Mouse (Mus musculus): ENCODE data around the gene Exph5. TPM values are rescaled to one million over a fixed set of nuclear protein-coding genes. Genes with fewer than 3 reads are reported as not detected.

Exph5 gene
- polyA plus RNA-seq (2016; fragmentation: Nextera tagmentation; extraction: Ambion mirVana): 0.31 and 0.65 TPM in 2 replicates

DNA sequence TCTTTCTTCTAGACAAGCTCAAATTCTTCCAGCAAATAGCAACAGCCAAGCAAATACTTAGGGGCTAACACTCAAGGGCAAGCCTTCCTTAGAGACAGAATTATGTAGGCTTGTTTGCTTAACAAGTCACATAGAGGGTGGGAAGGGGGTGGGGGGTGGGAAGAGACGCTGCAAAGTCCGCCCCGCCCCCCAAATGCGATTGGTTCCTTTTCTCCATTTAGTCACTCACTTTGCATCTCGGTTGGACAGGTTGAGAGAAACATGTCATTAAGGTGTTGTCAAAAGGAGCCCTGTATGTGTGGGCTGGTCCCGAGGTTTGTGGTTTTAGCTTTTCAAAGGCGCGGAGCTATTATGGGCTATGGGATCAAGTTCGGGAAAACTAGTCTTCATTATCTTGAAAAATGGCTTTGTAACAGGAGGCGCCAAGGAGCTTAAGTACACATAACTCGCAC lies at the start of gene Exph5:
Gene Exph5, plus strand, starts transcription at position 402 of the 452 bp plus-strand sequence.
- WGBS: under 1% methylated on average over 11 of the region's 11 CpGs
- Histone ChIP-seq H3K4me1 (peaks cover 6% of the 10 kb centered on the region), H3K27ac (no peak within 1 kb of the TSS), H3K4me3 (peak within 1 kb of the TSS; percentile 58), H3K27me3 (ENCODE audit: insufficient read depth, poor library complexity, severe bottlenecking) (peaks cover 17% of the 10 kb centered on the region), H3K9me3 (no peaks in the 10 kb centered on the region), H3K36me3 (no peaks in the 10 kb centered on the region)
- DNase-seq (ENCODE audit: low spot score): no peak

DNA sequence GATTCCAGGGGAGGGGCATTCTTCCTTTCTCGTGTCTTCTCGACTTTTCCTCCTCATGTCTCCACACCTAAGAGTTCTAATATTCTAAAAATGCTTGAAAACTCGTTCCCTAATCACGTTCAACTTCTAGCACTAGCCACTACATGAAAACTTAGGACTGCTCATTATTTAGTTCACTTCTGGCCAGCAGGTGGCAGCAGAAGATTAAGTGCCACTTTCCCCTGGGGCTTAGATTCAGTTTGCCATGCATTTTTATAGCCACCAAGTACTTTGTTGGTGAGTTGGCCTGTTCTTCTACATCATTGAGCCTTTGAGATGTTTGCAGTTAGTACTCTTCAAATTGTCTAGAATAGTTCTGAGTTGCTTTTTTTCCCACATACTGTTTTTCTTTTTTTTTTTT lies 47.1 kb upstream of the Exph5 start:
- 14% methylated on average over 4 of the region's 4 CpGs for WGBS
- H3K9me3 ChIP-seq: no peaks in the 10 kb centered on the region
- H3K4me1 ChIP-seq: peaks cover 6% of the 10 kb centered on the region; the same call in 1 of the 2 replicates
- no peaks in the 10 kb centered on the region for H3K36me3 ChIP-seq
- no peaks in the 10 kb centered on the region for H3K27me3 ChIP-seq (ENCODE audit: insufficient read depth, poor library complexity, severe bottlenecking)
- no peak overlapping the region for H3K27ac ChIP-seq
- no peak for DNase-seq (ENCODE audit: low spot score)
- no peak overlapping the region for H3K4me3 ChIP-seq

- Histone ChIP-seq H3K4me1 (peaks cover 6% of the 10 kb centered on the region; the same call in 1 of the 2 replicates), H3K9me3 (no peaks in the 10 kb centered on the region), H3K27me3 (ENCODE audit: insufficient read depth, poor library complexity, severe bottlenecking) (no peaks in the 10 kb centered on the region), H3K27ac (no peak overlapping the region), H3K4me3 (no peak overlapping the region), H3K36me3 (no peaks in the 10 kb centered on the region)
- 80% methylated on average over 4 of the region's 4 CpGs for WGBS
- DNase-seq (ENCODE audit: low spot score): no peak
These were observed 44.7 kb upstream of the Exph5 start for GRCm38 (mm10) chr9:53256690-53257305.

GRCm38 (mm10) chr9:53257772-53258171 lies 43.7 kb upstream of the Exph5 start:
- no peaks in the 10 kb centered on the region for H3K9me3 ChIP-seq
- no peak for DNase-seq (ENCODE audit: low spot score)
- no peaks in the 10 kb centered on the region for H3K27me3 ChIP-seq (ENCODE audit: insufficient read depth, poor library complexity, severe bottlenecking)
- no peak overlapping the region for H3K4me3 ChIP-seq
- 3% methylated on average over 3 of the region's 3 CpGs for WGBS
- H3K4me1 ChIP-seq: peaks cover 6% of the 10 kb centered on the region; the same call in 1 of the 2 replicates
- no peaks in the 10 kb centered on the region for H3K36me3 ChIP-seq
- no peak overlapping the region for H3K27ac ChIP-seq

GRCm38 (mm10) chr9:53258199-53258598 lies 43.3 kb upstream of the Exph5 start:
- Histone ChIP-seq H3K4me1 (peaks cover 6% of the 10 kb centered on the region; the same call in 1 of the 2 replicates), H3K9me3 (no peaks in the 10 kb centered on the region), H3K27ac (no peak overlapping the region), H3K36me3 (no peaks in the 10 kb centered on the region), H3K27me3 (ENCODE audit: insufficient read depth, poor library complexity, severe bottlenecking) (no peaks in the 10 kb centered on the region), H3K4me3 (no peak overlapping the region)
- DNase-seq (ENCODE audit: low spot score): no peak
- WGBS: 43% methylated on average over 6 of the region's 6 CpGs

GRCm38 (mm10) chr9:53264387-53264786 lies 37.1 kb upstream of the Exph5 start:
- Histone ChIP-seq H3K9me3 (no peaks in the 10 kb centered on the region), H3K27me3 (ENCODE audit: insufficient read depth, poor library complexity, severe bottlenecking) (no peaks in the 10 kb centered on the region), H3K4me3 (no peak overlapping the region), H3K36me3 (no peaks in the 10 kb centered on the region), H3K4me1 (0 out of 2 replicates have a peak, but pooled peaks cover 3% of the 10 kb centered on the region), H3K27ac (peak overlapping the region; percentile 42)
- no peak for DNase-seq (ENCODE audit: low spot score)
- WGBS: 49% methylated on average over 4 of the region's 4 CpGs

DNA sequence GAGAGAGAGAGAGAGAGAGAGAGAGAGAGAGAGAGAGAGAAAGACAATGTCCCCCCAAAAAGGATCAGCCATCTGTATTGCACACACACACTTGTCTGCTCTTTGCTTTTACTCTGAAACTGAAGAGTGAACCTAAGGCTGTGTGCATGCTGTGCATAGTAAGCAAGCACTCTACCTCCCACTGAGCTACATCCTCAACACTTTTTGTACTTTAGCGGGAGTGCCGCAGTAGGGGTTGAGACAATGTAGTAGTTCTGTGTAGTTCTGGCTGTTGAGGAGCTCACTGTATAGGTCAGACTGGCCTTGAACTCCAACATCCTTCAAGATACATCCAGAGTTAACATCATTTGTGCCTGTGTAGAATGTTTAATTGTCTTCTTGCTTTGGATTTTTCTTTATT lies 35.9 kb upstream of the Exph5 start:
- no peaks in the 10 kb centered on the region for H3K36me3 ChIP-seq

DNA sequence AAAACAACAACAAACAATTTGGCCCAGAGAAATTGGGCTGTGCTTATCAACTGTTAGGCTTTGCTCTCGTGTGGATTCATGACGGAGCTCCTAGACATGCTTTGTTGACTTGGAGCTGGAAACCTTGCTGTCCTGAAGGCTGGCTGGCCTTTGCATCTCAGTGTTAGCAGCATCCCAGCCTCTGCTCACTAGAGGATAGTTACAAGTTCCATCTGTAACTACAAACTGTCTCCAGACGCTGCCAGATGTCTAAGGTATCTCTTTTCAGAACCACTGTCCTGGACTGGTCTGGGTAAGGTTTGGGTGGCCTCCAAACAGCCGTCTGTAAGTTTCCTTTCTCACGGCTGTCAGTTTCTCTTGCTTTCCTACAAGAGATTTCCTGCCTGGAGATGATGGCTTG lies 33.4 kb upstream of the Exph5 start:
- no peak for DNase-seq (ENCODE audit: low spot score)
- Histone ChIP-seq H3K27ac (no peak overlapping the region), H3K27me3 (ENCODE audit: insufficient read depth, poor library complexity, severe bottlenecking) (no peaks in the 10 kb centered on the region), H3K9me3 (no peaks in the 10 kb centered on the region), H3K4me3 (no peak overlapping the region), H3K4me1 (0 out of 2 replicates have a peak, but pooled peaks cover 3% of the 10 kb centered on the region), H3K36me3 (no peaks in the 10 kb centered on the region)
- 52% methylated on average over 5 of the region's 5 CpGs for WGBS

More for the DNA sequence above, 35.9 kb upstream of the Exph5 start:
- 0 out of 2 replicates have a peak, but pooled peaks cover 3% of the 10 kb centered on the region for H3K4me1 ChIP-seq
- 79% methylated on average over 2 of the region's 2 CpGs for WGBS
- no peaks in the 10 kb centered on the region for H3K27me3 ChIP-seq (ENCODE audit: insufficient read depth, poor library complexity, severe bottlenecking)
- no peak overlapping the region for H3K4me3 ChIP-seq
- no peak for DNase-seq (ENCODE audit: low spot score)
- H3K9me3 ChIP-seq: no peaks in the 10 kb centered on the region
- H3K27ac ChIP-seq: no peak overlapping the region

DNA sequence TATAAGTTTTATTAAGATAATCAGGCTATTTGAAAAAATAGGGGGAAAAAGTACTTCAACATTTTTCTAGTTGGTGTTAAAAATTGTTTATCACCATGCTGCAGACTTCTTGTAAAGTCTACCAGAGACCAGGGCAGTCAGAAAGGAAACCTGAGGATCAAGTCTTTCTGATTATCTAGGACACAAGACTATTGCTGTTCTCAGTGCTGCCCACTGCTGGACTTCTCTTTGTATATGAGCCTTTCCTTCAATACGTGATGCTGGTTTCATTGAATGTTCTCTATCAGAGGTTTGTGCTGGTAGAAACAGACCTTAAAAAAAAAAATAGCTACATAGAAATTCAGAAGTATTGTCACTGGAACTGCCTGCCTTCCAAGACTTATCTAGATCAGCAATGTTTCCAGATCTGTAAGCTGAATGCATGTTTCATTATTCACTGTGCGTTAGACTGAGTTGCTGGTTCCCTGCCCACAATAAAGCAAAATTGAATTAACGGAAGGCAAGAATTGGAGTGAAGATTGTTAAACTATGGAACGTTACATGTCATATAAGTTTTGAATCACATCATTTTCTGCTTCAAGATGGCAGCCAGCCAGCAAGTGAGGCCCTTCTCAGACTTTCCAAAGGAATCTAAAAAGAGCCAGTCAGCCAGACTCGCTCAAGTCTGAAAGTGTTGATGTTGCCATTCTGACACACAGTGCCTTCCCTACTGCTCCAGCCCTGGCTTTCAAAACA lies 32.6 kb upstream of the Exph5 start:
- no peaks in the 10 kb centered on the region for H3K36me3 ChIP-seq
- no peak overlapping the region for H3K27ac ChIP-seq
- no peaks in the 10 kb centered on the region for H3K9me3 ChIP-seq
- 0 out of 2 replicates have a peak, but pooled peaks cover 3% of the 10 kb centered on the region for H3K4me1 ChIP-seq
- no peak overlapping the region for H3K4me3 ChIP-seq
- DNase-seq (ENCODE audit: low spot score): no peak
- 76% methylated on average over 5 of the region's 5 CpGs for WGBS
- no peaks in the 10 kb centered on the region for H3K27me3 ChIP-seq (ENCODE audit: insufficient read depth, poor library complexity, severe bottlenecking)

DNA sequence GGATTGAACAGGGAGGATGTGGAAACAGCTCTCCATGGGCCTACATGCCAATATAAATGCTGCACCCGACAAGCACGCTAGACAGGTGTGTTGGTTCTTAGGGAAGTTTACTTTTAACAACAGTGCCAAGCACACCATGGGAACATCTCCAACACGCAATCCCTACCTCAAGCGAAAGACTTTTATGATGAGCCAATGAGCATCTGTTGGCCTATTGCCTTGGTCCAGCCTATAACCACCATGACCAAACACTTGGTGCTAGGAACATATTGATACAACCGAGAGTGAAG lies 32.1 kb upstream of the Exph5 start:
- DNase-seq (ENCODE audit: low spot score): no peak
- no peaks in the 10 kb centered on the region for H3K36me3 ChIP-seq
- H3K27me3 ChIP-seq (ENCODE audit: insufficient read depth, poor library complexity, severe bottlenecking): no peaks in the 10 kb centered on the region
- WGBS: 86% methylated on average over 5 of the region's 5 CpGs
- no peaks in the 10 kb centered on the region for H3K4me1 ChIP-seq
- no peaks in the 10 kb centered on the region for H3K9me3 ChIP-seq
- no peak overlapping the region for H3K27ac ChIP-seq
- H3K4me3 ChIP-seq: no peak overlapping the region

GRCm38 (mm10) chr9:53271281-53272022 lies 30.0 kb upstream of the Exph5 start:
- H3K9me3 ChIP-seq: no peaks in the 10 kb centered on the region
- H3K4me1 ChIP-seq: no peaks in the 10 kb centered on the region
- no peak for DNase-seq (ENCODE audit: low spot score)
- WGBS: 64% methylated on average over 5 of the region's 5 CpGs
- H3K27me3 ChIP-seq (ENCODE audit: insufficient read depth, poor library complexity, severe bottlenecking): no peaks in the 10 kb centered on the region
- no peak overlapping the region for H3K4me3 ChIP-seq
- H3K27ac ChIP-seq: no peak overlapping the region
- no peaks in the 10 kb centered on the region for H3K36me3 ChIP-seq

GRCm38 (mm10) chr9:53272207-53272606 lies 29.3 kb upstream of the Exph5 start:
- WGBS: 68% methylated on average over 5 of the region's 5 CpGs
- no peak for DNase-seq (ENCODE audit: low spot score)
- Histone ChIP-seq H3K9me3 (no peaks in the 10 kb centered on the region), H3K27me3 (ENCODE audit: insufficient read depth, poor library complexity, severe bottlenecking) (no peaks in the 10 kb centered on the region), H3K4me3 (no peak overlapping the region), H3K4me1 (no peaks in the 10 kb centered on the region), H3K27ac (no peak overlapping the region), H3K36me3 (no peaks in the 10 kb centered on the region)

DNA sequence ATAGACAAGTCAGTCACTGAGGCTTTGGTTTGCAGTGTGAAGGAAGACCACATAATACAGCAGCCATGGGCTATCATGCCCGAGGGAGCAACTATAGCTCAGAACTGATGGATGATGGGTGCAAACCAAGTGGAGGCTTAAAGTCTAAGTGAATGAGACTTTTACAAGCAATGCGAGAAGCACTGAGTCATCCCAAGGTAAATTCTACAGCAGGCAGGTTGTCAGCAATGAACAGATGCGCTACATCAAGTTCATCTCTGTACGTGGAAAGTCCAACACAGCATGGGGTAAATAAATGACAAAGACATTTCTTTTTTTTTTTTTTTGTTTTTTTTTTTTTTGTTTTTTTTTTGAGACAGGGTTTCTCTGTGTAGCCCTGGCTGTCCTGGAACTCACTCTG lies 28.8 kb upstream of the Exph5 start:
- Histone ChIP-seq H3K4me3 (no peak overlapping the region), H3K9me3 (no peaks in the 10 kb centered on the region), H3K36me3 (no peaks in the 10 kb centered on the region), H3K4me1 (no peaks in the 10 kb centered on the region), H3K27me3 (ENCODE audit: insufficient read depth, poor library complexity, severe bottlenecking) (no peaks in the 10 kb centered on the region), H3K27ac (no peak overlapping the region)
- no peak for DNase-seq (ENCODE audit: low spot score)
- 89% methylated on average over 4 of the region's 4 CpGs for WGBS
